ENCODE assay signal across 18 mouse cellular contexts in the genomic region with DNA sequence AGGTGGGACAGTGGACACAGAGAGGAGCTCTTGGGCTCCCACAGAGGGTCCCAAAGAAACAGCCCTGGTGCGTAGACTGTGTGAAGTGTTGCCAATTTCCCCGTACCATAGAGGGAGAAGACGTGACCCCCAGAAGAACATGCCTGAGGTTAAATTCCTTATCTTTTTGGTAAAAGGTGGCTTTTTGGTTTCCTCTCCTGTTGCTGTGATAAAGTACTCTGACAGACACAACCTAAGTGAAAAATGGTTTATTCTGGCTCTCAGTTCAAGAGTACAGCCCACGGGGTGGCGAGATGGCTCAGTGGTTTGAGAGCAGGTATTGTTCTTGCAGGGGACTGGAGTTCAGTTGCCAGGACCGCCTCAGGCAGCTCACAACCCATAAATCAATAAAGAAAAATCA. TPM values are rescaled to one million over a fixed set of nuclear protein-coding genes. Genes with fewer than 3 reads are reported as not detected.
A peak's percentile ranks its signal among the peaks of the same experiment; 100 is the strongest.
DNase-seq lines count a peak whose midpoint lies in the region; ATAC-seq and TF ChIP-seq lines count a peak whose summit lies in the region.
"Had no signal": no experiment of that assay in that cellular context is flagged by ENCODE, and none has a peak within 500 bp of the region (broad histone marks: within the 10 kb centered on the region; RNA-seq: fewer than 3 reads in every experiment).

No protein-coding gene starts in this region.

- no peak for TF ChIP-seq POLR2A in MEL (IDR thresholded peaks at IDR 0.05; ENCODE audit: control insufficient read depth in 1 of 2, insufficient read depth in 1 of 2, low read depth in 1 of 2, low read length in 2 of 2, poor library complexity in 1 of 2)

- no peak for TF ChIP-seq RAD21 in MEL (IDR thresholded peaks at IDR 0.05; ENCODE audit: low read depth, low read length)

- 0 out of 2 replicates have a peak, but pooled peaks cover 3% of the 10 kb centered on the region for H3K36me3 ChIP-seq in heart, embryonic 10.5 days
- no peaks in the 10 kb centered on the region for H3K36me3 ChIP-seq in kidney, postnatal 0 days (ENCODE audit: insufficient read depth, low read length)
- peaks cover 0 to 35% of the 10 kb centered on the region in 2 experiments; a peak in 2 of 4 replicates for H3K36me3 ChIP-seq in MEL (ENCODE audit: control insufficient read depth in 1 of 2, insufficient read depth in 2 of 2, low read length in 2 of 2)
- H3K36me3 ChIP-seq in limb, embryonic 15.5 days, result no peaks in the 10 kb centered on the region
- H3K36me3 ChIP-seq: G1E; hindbrain, embryonic 10.5 days; limb, embryonic 12.5 days; midbrain, embryonic 15.5 days; neural tube, embryonic 13.5 days had no signal

- TF ChIP-seq EP300 in MEL (IDR thresholded peaks at IDR 0.05; ENCODE audit: low read depth in 1 of 2, low read length in 2 of 2), result peak; percentile 85

- H3K9ac ChIP-seq in kidney, postnatal 0 days (ENCODE audit: low read depth, low read length), result 0 out of 2 replicates have a peak overlapping the region, but pooled peaks have one; percentile 38
- no peak overlapping the region for H3K9ac ChIP-seq in MEL (ENCODE audit: control insufficient read depth, low read depth, low read length, poor library complexity, severe bottlenecking)
- no peak overlapping the region for H3K9ac ChIP-seq in limb, embryonic 15.5 days
- H3K9ac ChIP-seq: limb, embryonic 12.5 days; midbrain, embryonic 15.5 days; neural tube, embryonic 13.5 days had no signal

- intact Hi-C loops in heart, postnatal 25 days (cut with DNase I), result no loop called here

- no peaks in the 10 kb centered on the region for H3K9me3 ChIP-seq in heart, embryonic 10.5 days
- H3K9me3 ChIP-seq in kidney, postnatal 0 days (replicated peaks; ENCODE audit: low read length), result no peaks in the 10 kb centered on the region
- no peaks in the 10 kb centered on the region for H3K9me3 ChIP-seq in MEL (replicated peaks; ENCODE audit: insufficient read depth, low read length)
- no peaks in the 10 kb centered on the region for H3K9me3 ChIP-seq in limb, embryonic 15.5 days
- H3K9me3 ChIP-seq: midbrain, embryonic 15.5 days had no signal

- H3K4me3 ChIP-seq in heart, embryonic 10.5 days, result no peak overlapping the region
- no peak overlapping the region for H3K4me3 ChIP-seq in kidney, postnatal 0 days (replicated peaks; ENCODE audit: low read depth, low read length)
- H3K4me3 ChIP-seq in MEL (ENCODE audit: control insufficient read depth in 1 of 2, insufficient read depth in 1 of 2, low read depth in 2 of 2, low read length in 2 of 2), result no peak overlapping the region
- H3K4me3 ChIP-seq in limb, embryonic 15.5 days, result no peak overlapping the region
- H3K4me3 ChIP-seq: hindbrain, embryonic 10.5 days; limb, embryonic 12.5 days; midbrain, embryonic 15.5 days; neural tube, embryonic 13.5 days had no signal

- no peak for TF ChIP-seq CTCF in kidney, postnatal 0 days (IDR thresholded peaks at IDR 0.05; ENCODE audit: low read depth)
- no peak for TF ChIP-seq CTCF in MEL (IDR thresholded peaks at IDR 0.05 in 2 of 3, conservative IDR thresholded peaks at IDR 0.05 in 1 of 3; ENCODE audit: control insufficient read depth in 1 of 3, insufficient read depth in 1 of 3, low read depth in 2 of 3, low read length in 3 of 3, poor library complexity in 1 of 3, severe bottlenecking in 1 of 3)

- no peaks in the 10 kb centered on the region for H3K79me2 ChIP-seq in MEL (ENCODE audit: control insufficient read depth, insufficient read depth, low read length, poor library complexity)

- peak overlapping the region; percentile 38 for H3K4me2 ChIP-seq in kidney, postnatal 0 days (ENCODE audit: low read length)
- no peak overlapping the region for H3K4me2 ChIP-seq in limb, embryonic 15.5 days
- H3K4me2 ChIP-seq: limb, embryonic 12.5 days; midbrain, embryonic 15.5 days; neural tube, embryonic 13.5 days had no signal

- ATAC-seq in kidney, postnatal 0 days (replicated peaks; ENCODE audit: low FRiP score, low read depth), result no peak
- ATAC-seq in limb, embryonic 15.5 days (ENCODE audit: insufficient number of reproducible peaks, low FRiP score, low TSS enrichment, low read depth), result no peak
- ATAC-seq: activated CD4-positive, CD25-positive, alpha-beta regulatory T cell, adult 4 months; midbrain, embryonic 15.5 days had no signal

- no peak for DNase-seq in heart, embryonic 10.5 days (ENCODE audit: low spot score)
- no peak for DNase-seq in heart, postnatal 25 days (ENCODE audit: low spot score)
- DNase-seq in kidney, postnatal 0 days (ENCODE audit: low spot score), result no peak
- no peak for DNase-seq in kidney, postnatal 4 days
- peak; percentile 61 for DNase-seq in MEL (ENCODE audit: low read depth, low spot score)
- no peak for DNase-seq in urinary bladder, postnatal 25 days (ENCODE audit: low spot score)
- DNase-seq in urinary bladder, postnatal 10 days (ENCODE audit: low spot score), result no peak
- DNase-seq: cerebellum, adult 18-20 months; spleen, adult 18-20 months; thymus, adult 2 months had no signal

- H3K27ac ChIP-seq in heart, embryonic 10.5 days, result peak overlapping the region; percentile 89
- H3K27ac ChIP-seq in kidney, postnatal 0 days, result peak overlapping the region; percentile 95
- no peak overlapping the region for H3K27ac ChIP-seq in MEL (ENCODE audit: control insufficient read depth, low read depth, low read length)
- peak overlapping the region; percentile 61; the same call in 1 of the 2 replicates for H3K27ac ChIP-seq in limb, embryonic 15.5 days
- H3K27ac ChIP-seq: hindbrain, embryonic 10.5 days; limb, embryonic 12.5 days; macrophage; midbrain, embryonic 15.5 days; neural tube, embryonic 13.5 days had no signal

- no peaks in the 10 kb centered on the region for H3K27me3 ChIP-seq in heart, embryonic 10.5 days (ENCODE audit: insufficient read depth, poor library complexity, severe bottlenecking)
- H3K27me3 ChIP-seq in kidney, postnatal 0 days (ENCODE audit: insufficient read depth, low read length), result no peaks in the 10 kb centered on the region
- H3K27me3 ChIP-seq in MEL (ENCODE audit: control insufficient read depth in 1 of 2, insufficient read depth in 2 of 2, low read length in 2 of 2), result no peaks in the 10 kb centered on the region
- H3K27me3 ChIP-seq in limb, embryonic 15.5 days, result no peaks in the 10 kb centered on the region
- H3K27me3 ChIP-seq: limb, embryonic 12.5 days; midbrain, embryonic 15.5 days; neural tube, embryonic 13.5 days had no signal

- 85% methylated on average over 6 of the region's 6 CpGs for WGBS in heart, embryonic 10.5 days
- 75% methylated on average over 6 of the region's 6 CpGs for WGBS in kidney, postnatal 0 days
- WGBS in limb, embryonic 15.5 days, result 85% methylated on average over 6 of the region's 6 CpGs

- peaks cover 58% of the 10 kb centered on the region for H3K4me1 ChIP-seq in heart, embryonic 10.5 days
- H3K4me1 ChIP-seq in kidney, postnatal 0 days (replicated peaks; ENCODE audit: insufficient read depth, low read length), result peaks cover 54% of the 10 kb centered on the region
- H3K4me1 ChIP-seq in MEL (ENCODE audit: control insufficient read depth in 1 of 2, insufficient read depth in 2 of 2, low read length in 2 of 2), result peaks cover 14 to 35% of the 10 kb centered on the region in 2 experiments
- H3K4me1 ChIP-seq in limb, embryonic 15.5 days, result peaks cover 44% of the 10 kb centered on the region

RNA-seq across cellular contexts. Expression of a gene that starts 12.7 kb away (rescaled TPM):
- 122 and 158 TPM in 2 replicates for polyA plus RNA-seq in heart, embryonic 10.5 days (2016; fragmentation: Nextera tagmentation; extraction: Ambion mirVana)
- total RNA-seq in heart, postnatal 25 days (2021), result 10 to 100 TPM; 80.1 to 92.2 TPM
- polyA plus RNA-seq in kidney, postnatal 0 days (2015; fragmentation: Nextera tagmentation; extraction: Ambion mirVana), result 121 and 125 TPM in 2 replicates
- total RNA-seq in MEL (2012; rRNA removed), result 16.5 and 19.4 TPM in 2 replicates
- polyA plus RNA-seq in MEL (2012; ENCODE audit: insufficient read depth in 1 of 2, insufficient read length in 2 of 2, low read depth in 1 of 2, low replicate concordance in 2 of 2, missing spikeins in 1 of 2), result 10 to 100 TPM in 1 of 2 experiments, not detected in 1; 75.8 TPM
- 61.6 and 75.5 TPM in 2 replicates for polyA plus RNA-seq in limb, embryonic 15.5 days (2015; fragmentation: Nextera tagmentation; extraction: Ambion mirVana)

RNA-seq across cellular contexts. Expression of a gene that starts 21.7 kb away (rescaled TPM):
- 6.1 and 7.2 TPM in 2 replicates for polyA plus RNA-seq in heart, embryonic 10.5 days (2016; fragmentation: Nextera tagmentation; extraction: Ambion mirVana)
- 1 to 10 TPM in 1 of 2 experiments, under 1 TPM in 1; 0.75 to 1.0 TPM for total RNA-seq in heart, postnatal 25 days (2021)
- 0.54 and 0.75 TPM in 2 replicates for polyA plus RNA-seq in kidney, postnatal 0 days (2015; fragmentation: Nextera tagmentation; extraction: Ambion mirVana)
- 146 and 176 TPM in 2 replicates for total RNA-seq in MEL (2012; rRNA removed)
- polyA plus RNA-seq in MEL (2012; ENCODE audit: insufficient read depth in 1 of 2, insufficient read length in 2 of 2, low read depth in 1 of 2, low replicate concordance in 2 of 2, missing spikeins in 1 of 2), result 100 to 1,000 TPM in 1 of 2 experiments, not detected in 1; 115 TPM
- polyA plus RNA-seq in limb, embryonic 15.5 days (2015; fragmentation: Nextera tagmentation; extraction: Ambion mirVana), result 6.5 and 8.8 TPM in 2 replicates

RNA-seq across cellular contexts. Expression of a gene that starts 27.5 kb away (rescaled TPM):
- polyA plus RNA-seq in heart, embryonic 10.5 days (2016; fragmentation: Nextera tagmentation; extraction: Ambion mirVana), result 25.9 and 38.7 TPM in 2 replicates
- 10 to 100 TPM; 27.0 to 37.6 TPM for total RNA-seq in heart, postnatal 25 days (2021)
- polyA plus RNA-seq in kidney, postnatal 0 days (2015; fragmentation: Nextera tagmentation; extraction: Ambion mirVana), result 40.8 and 41.7 TPM in 2 replicates
- 3.6 and 6.7 TPM in 2 replicates for total RNA-seq in MEL (2012; rRNA removed)
- polyA plus RNA-seq in MEL (2012; ENCODE audit: insufficient read depth in 1 of 2, insufficient read length in 2 of 2, low read depth in 1 of 2, low replicate concordance in 2 of 2, missing spikeins in 1 of 2), result 1 to 10 TPM in 1 of 2 experiments, not detected in 1; 5.6 TPM
- polyA plus RNA-seq in limb, embryonic 15.5 days (2015; fragmentation: Nextera tagmentation; extraction: Ambion mirVana), result 31.2 and 42.4 TPM in 2 replicates
- polyA plus RNA-seq: activated CD4-positive, CD25-positive, alpha-beta regulatory T cell, adult 4 months; G1E had no signal

RNA-seq across cellular contexts. Expression of a gene that starts 31.5 kb away (rescaled TPM):
- 3.6 and 3.8 TPM in 2 replicates for polyA plus RNA-seq in heart, embryonic 10.5 days (2016; fragmentation: Nextera tagmentation; extraction: Ambion mirVana)
- total RNA-seq in heart, postnatal 25 days (2021), result 1 to 10 TPM; 6.1 to 8.4 TPM
- 3.1 and 3.3 TPM in 2 replicates for polyA plus RNA-seq in kidney, postnatal 0 days (2015; fragmentation: Nextera tagmentation; extraction: Ambion mirVana)
- total RNA-seq in MEL (2012; rRNA removed), result 8.2 and 8.8 TPM in 2 replicates
- 10 to 100 TPM in 1 of 2 experiments, not detected in 1; 10.7 TPM for polyA plus RNA-seq in MEL (2012; ENCODE audit: insufficient read depth in 1 of 2, insufficient read length in 2 of 2, low read depth in 1 of 2, low replicate concordance in 2 of 2, missing spikeins in 1 of 2)
- polyA plus RNA-seq in limb, embryonic 15.5 days (2015; fragmentation: Nextera tagmentation; extraction: Ambion mirVana), result 4.1 and 4.5 TPM in 2 replicates
- polyA plus RNA-seq: G1E had no signal

RNA-seq across cellular contexts. Expression of a gene that starts 39.2 kb away (rescaled TPM):
- 112 and 127 TPM in 2 replicates for polyA plus RNA-seq in heart, embryonic 10.5 days (2016; fragmentation: Nextera tagmentation; extraction: Ambion mirVana)
- 10 to 100 TPM; 62.5 to 66.0 TPM for total RNA-seq in heart, postnatal 25 days (2021)
- polyA plus RNA-seq in kidney, postnatal 0 days (2015; fragmentation: Nextera tagmentation; extraction: Ambion mirVana), result 81.1 and 89.8 TPM in 2 replicates
- 105 and 113 TPM in 2 replicates for total RNA-seq in MEL (2012; rRNA removed)
- 100 to 1,000 TPM in 1 of 2 experiments, not detected in 1; 157 TPM for polyA plus RNA-seq in MEL (2012; ENCODE audit: insufficient read depth in 1 of 2, insufficient read length in 2 of 2, low read depth in 1 of 2, low replicate concordance in 2 of 2, missing spikeins in 1 of 2)
- 83.9 and 85.5 TPM in 2 replicates for polyA plus RNA-seq in limb, embryonic 15.5 days (2015; fragmentation: Nextera tagmentation; extraction: Ambion mirVana)
